Mouse (Mus musculus): ENCODE data around the gene Lrtm2. TPM values are rescaled to one million over a fixed set of nuclear protein-coding genes. Genes with fewer than 3 reads are reported as not detected.

Gene Lrtm2
- polyA plus RNA-seq, 1 experiment from 2014 or later = 0.54 TPM

- ATAC-seq (ENCODE audit: low FRiP score, low read depth) = no peak
- no peak overlapping the region for H3K4me3 ChIP-seq
Measured at GRCm38 (mm10) chr6:119314751-119315476, 15.7 kb downstream of the Lrtm2 start.

DNA sequence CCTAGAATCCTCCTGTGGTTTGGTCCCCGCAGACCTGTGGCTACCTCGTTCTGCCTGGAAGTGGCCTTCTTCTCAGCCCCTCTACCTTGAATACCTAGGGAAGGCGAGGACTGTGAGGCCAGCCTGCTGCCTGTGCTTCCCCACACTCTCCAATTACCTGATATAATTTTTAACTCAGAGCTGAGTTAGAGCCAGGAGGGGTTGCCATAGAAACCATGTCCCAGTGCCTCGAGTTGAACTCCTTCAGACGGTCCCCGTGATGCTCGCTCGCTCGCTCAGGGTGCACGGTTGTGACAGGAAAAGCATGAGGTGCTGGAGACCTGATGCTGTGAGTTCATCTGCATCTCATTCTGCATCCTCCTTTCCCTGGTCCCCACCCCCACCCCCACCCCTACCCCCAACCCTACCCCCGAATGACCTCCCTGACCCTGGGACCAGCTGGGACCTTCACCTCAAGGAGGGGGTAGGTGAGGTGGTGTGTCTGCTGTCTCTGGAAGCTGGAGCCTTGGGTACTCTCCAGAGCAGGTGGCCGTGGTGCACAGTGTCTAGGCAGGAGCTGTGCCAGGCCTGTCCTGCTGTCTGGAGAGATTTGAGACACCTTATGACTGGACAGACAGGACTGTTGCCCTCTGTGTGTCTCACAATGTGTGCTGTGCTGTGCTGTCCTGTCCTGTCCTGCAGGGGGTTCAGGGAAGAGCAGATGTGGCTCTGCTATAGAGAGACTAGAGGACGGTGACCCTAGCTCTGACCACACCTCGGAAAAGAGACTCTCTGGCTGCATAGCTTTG is 16.8 kb downstream of the Lrtm2 start:
- Histone ChIP-seq H3K4me2 (replicated peaks) (no peak overlapping the region), H3K9ac (replicated peaks) (no peak overlapping the region), H3K4me3 (no peak overlapping the region), H3K27ac (replicated peaks) (no peak overlapping the region), H3K9me3 (no peaks in the 10 kb centered on the region), H3K27me3 (0 out of 2 replicates have a peak, but pooled peaks cover 11% of the 10 kb centered on the region), H3K36me3 (no peaks in the 10 kb centered on the region), H3K4me1 (peaks cover 12% of the 10 kb centered on the region; the same call in 1 of the 2 replicates)
- 47% methylated on average over 14 of the region's 14 CpGs for WGBS
- peak; percentile 23; the same call in 1 of the 2 replicates for ATAC-seq (ENCODE audit: low FRiP score, low read depth)

More at GRCm38 (mm10) chr6:119314751-119315476, 15.7 kb downstream of the Lrtm2 start:
- Histone ChIP-seq H3K4me1 (peaks cover 18% of the 10 kb centered on the region; the same call in 1 of the 2 replicates), H3K4me2 (replicated peaks) (no peak overlapping the region), H3K27me3 (0 out of 2 replicates have a peak, but pooled peaks cover 9% of the 10 kb centered on the region), H3K27ac (replicated peaks) (no peak overlapping the region), H3K9ac (replicated peaks) (no peak overlapping the region), H3K9me3 (no peaks in the 10 kb centered on the region), H3K36me3 (no peaks in the 10 kb centered on the region)
- WGBS = 66% methylated on average over 7 of the region's 7 CpGs

GRCm38 (mm10) chr6:119313096-119313495 is 17.5 kb downstream of the Lrtm2 start:
- H3K9ac ChIP-seq (replicated peaks) = no peak overlapping the region
- H3K4me1 ChIP-seq = peaks cover 11% of the 10 kb centered on the region; the same call in 1 of the 2 replicates
- 0 out of 2 replicates have a peak, but pooled peaks cover 15% of the 10 kb centered on the region for H3K27me3 ChIP-seq
- 75% methylated on average over 3 of the region's 3 CpGs for WGBS
- H3K4me3 ChIP-seq = no peak overlapping the region
- H3K27ac ChIP-seq (replicated peaks) = no peak overlapping the region
- H3K4me2 ChIP-seq (replicated peaks) = no peak overlapping the region
- H3K36me3 ChIP-seq = no peaks in the 10 kb centered on the region
- H3K9me3 ChIP-seq = no peaks in the 10 kb centered on the region
- no peak for ATAC-seq (ENCODE audit: low FRiP score, low read depth)

DNA sequence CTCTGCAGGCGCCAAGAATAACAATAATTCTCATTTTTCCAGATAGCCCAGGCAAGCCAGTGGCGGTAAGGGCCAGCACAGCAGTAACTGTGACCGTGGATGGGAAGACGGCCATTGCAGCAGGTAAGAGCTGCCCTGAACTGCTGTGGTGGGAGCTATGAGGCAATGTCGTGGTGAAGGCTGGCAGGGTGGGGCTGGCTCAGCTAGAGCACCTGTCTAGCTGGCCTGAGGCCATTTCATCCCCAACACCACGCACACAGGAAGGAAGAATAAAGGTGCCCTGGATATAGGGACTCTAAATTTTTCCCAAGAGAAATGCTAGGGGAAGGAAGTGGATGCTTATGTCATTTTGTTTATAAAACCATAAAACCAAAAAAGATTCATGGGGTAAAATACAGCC is 18.2 kb downstream of the Lrtm2 start:
- Histone ChIP-seq H3K4me3 (no peak overlapping the region), H3K36me3 (no peaks in the 10 kb centered on the region), H3K9me3 (no peaks in the 10 kb centered on the region), H3K4me1 (peaks cover 11% of the 10 kb centered on the region; the same call in 1 of the 2 replicates), H3K4me2 (replicated peaks) (no peak overlapping the region), H3K9ac (replicated peaks) (no peak overlapping the region), H3K27ac (replicated peaks) (no peak overlapping the region), H3K27me3 (0 out of 2 replicates have a peak, but pooled peaks cover 15% of the 10 kb centered on the region)
- 82% methylated on average over 6 of the region's 6 CpGs for WGBS
- no peak for ATAC-seq (ENCODE audit: low FRiP score, low read depth)

DNA sequence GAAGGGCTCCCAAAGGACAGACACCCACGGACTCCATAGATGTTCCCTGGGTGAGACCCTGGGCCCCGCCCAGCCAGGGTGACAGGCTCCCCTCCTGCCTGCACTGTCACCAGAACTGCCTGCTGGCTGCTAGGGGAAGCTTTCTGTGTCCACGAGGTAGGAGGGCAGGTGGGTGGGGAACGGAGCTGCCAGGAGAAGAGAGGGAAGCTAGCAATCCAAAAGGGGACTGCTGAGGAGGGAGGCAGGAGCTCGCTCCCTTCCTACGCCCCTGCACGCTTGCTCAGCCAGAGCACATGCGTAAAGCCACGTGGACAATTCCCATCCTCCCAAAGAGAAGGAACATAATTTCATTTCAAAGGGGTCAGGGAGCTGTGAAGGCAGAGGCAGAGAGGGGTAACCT is 20.4 kb downstream of the Lrtm2 start:
- Histone ChIP-seq H3K9me3 (no peaks in the 10 kb centered on the region), H3K27me3 (0 out of 2 replicates have a peak, but pooled peaks cover 14% of the 10 kb centered on the region), H3K9ac (replicated peaks) (no peak overlapping the region), H3K4me3 (no peak overlapping the region), H3K4me1 (peaks cover 11% of the 10 kb centered on the region; the same call in 1 of the 2 replicates), H3K27ac (replicated peaks) (no peak overlapping the region), H3K4me2 (replicated peaks) (no peak overlapping the region), H3K36me3 (no peaks in the 10 kb centered on the region)
- WGBS = 54% methylated on average over 9 of the region's 9 CpGs
- ATAC-seq (ENCODE audit: low FRiP score, low read depth) = no peak

DNA sequence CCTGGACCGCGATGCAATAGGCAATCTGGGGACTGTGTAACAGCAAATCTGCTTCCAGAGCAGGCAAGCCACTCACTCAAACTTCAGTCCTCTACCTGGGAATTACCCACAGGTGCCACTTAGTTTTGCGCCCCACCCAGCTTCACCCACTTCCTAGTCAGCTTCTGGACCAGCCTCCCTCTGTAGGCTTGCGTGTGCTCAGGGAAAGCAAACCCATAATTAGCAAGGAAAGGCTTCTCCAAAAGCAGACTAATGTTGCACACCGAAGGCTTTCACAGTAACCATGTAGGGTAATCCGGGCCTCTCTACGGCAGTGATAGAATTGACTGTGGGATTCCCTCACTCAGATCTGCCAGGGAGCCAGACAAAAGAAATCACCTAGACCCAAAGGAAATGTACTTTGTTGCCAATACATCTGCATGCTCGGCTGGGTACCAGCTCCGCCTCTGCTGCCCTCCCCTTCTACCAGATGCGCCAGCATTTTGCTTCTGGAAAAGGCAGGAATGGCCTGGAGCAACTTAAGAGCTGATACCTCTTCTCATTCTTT is 22.6 kb downstream of the Lrtm2 start:
- H3K9me3 ChIP-seq = no peaks in the 10 kb centered on the region
- 52% methylated on average over 10 of the region's 10 CpGs for WGBS
- H3K36me3 ChIP-seq = no peaks in the 10 kb centered on the region
- no peaks in the 10 kb centered on the region; the same call in 1 of the 2 replicates for H3K4me1 ChIP-seq
- ATAC-seq (ENCODE audit: low FRiP score, low read depth) = no peak
- no peak overlapping the region for H3K9ac ChIP-seq (replicated peaks)
- H3K4me3 ChIP-seq = no peak overlapping the region
- H3K27me3 ChIP-seq = 0 out of 2 replicates have a peak, but pooled peaks cover 7% of the 10 kb centered on the region
- no peak overlapping the region for H3K4me2 ChIP-seq (replicated peaks)
- H3K27ac ChIP-seq (replicated peaks) = no peak overlapping the region

DNA sequence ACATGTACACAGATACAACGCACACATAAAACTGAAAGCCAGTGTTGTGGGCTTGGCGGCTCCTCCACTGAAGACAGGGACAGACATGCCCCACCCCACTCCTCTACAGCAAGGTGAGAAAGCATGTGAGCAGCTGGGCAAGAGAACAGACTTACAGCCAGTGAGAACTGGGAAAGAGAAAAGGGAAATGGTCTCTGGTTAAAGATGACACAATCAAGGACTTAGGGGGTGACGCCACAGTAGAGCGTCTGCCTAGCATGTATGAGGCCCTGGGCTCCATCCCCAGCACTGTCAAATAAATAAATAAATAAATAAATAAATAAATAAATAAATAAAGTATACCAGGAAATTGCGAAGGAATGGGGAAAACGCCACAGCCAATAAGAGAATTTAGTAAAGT is 27.2 kb downstream of the Lrtm2 start:
- no peak overlapping the region for H3K27ac ChIP-seq (replicated peaks)
- no peaks in the 10 kb centered on the region for H3K36me3 ChIP-seq
- H3K4me1 ChIP-seq = no peaks in the 10 kb centered on the region; the same call in 1 of the 2 replicates
- 92% methylated on average over 6 of the region's 6 CpGs for WGBS
- H3K4me3 ChIP-seq = no peak overlapping the region
- ATAC-seq (ENCODE audit: low FRiP score, low read depth) = no peak
- no peaks in the 10 kb centered on the region for H3K9me3 ChIP-seq
- H3K4me2 ChIP-seq (replicated peaks) = no peak overlapping the region
- no peak overlapping the region for H3K9ac ChIP-seq (replicated peaks)
- H3K27me3 ChIP-seq = no peaks in the 10 kb centered on the region

DNA sequence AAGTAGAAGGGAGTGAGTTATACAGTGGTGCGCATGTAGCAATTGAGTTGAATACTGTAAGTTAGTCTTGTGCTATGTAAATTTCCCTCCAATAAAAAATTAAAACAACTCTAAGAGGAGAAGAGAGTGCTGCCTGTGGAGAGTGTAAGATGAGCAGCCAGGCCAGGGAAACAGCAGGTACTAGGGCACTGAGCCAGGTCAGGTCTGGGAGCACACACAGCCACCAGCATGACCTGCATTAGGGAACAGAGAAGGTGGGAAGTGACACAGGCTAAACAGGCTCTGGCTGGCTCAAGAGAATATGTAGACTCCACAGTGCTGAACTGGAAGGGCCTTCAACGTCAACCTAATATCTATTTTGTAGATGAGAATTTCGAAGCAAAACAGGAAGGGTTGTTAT is 29.3 kb downstream of the Lrtm2 start:
- Histone ChIP-seq H3K9ac (replicated peaks) (no peak overlapping the region), H3K27ac (replicated peaks) (no peak overlapping the region), H3K4me2 (replicated peaks) (no peak overlapping the region), H3K27me3 (no peaks in the 10 kb centered on the region), H3K36me3 (no peaks in the 10 kb centered on the region), H3K4me1 (no peaks in the 10 kb centered on the region), H3K9me3 (no peaks in the 10 kb centered on the region), H3K4me3 (no peak overlapping the region)
- no peak for ATAC-seq (ENCODE audit: low FRiP score, low read depth)
- 88% methylated on average over 3 of the region's 3 CpGs for WGBS

GRCm38 (mm10) chr6:119280761-119281160 is 49.8 kb downstream of the Lrtm2 start:
- H3K9ac ChIP-seq (replicated peaks) = no peak overlapping the region
- 79% methylated on average over 9 of the region's 9 CpGs for WGBS
- no peak for ATAC-seq (ENCODE audit: low FRiP score, low read depth)
- H3K27ac ChIP-seq (replicated peaks) = no peak overlapping the region
- H3K4me3 ChIP-seq = no peak overlapping the region
- no peaks in the 10 kb centered on the region for H3K36me3 ChIP-seq
- H3K9me3 ChIP-seq = no peaks in the 10 kb centered on the region; the same call in 1 of the 2 replicates
- H3K27me3 ChIP-seq = no peaks in the 10 kb centered on the region
- peaks cover 6% of the 10 kb centered on the region; the same call in 1 of the 2 replicates for H3K4me1 ChIP-seq
- no peak overlapping the region for H3K4me2 ChIP-seq (replicated peaks)

- ATAC-seq (ENCODE audit: low FRiP score, low read depth) = no peak
- H3K9ac ChIP-seq (replicated peaks) = no peak overlapping the region
- H3K9me3 ChIP-seq = no peaks in the 10 kb centered on the region
- no peak overlapping the region for H3K4me3 ChIP-seq
- 78% methylated on average over 2 of the region's 2 CpGs for WGBS
- H3K27me3 ChIP-seq = no peaks in the 10 kb centered on the region
- H3K27ac ChIP-seq (replicated peaks) = no peak overlapping the region
- H3K4me2 ChIP-seq (replicated peaks) = no peak overlapping the region
- peaks cover 6% of the 10 kb centered on the region; the same call in 1 of the 2 replicates for H3K4me1 ChIP-seq
- H3K36me3 ChIP-seq = no peaks in the 10 kb centered on the region
Measured at GRCm38 (mm10) chr6:119276713-119277112, 53.9 kb downstream of the Lrtm2 start.
